Mouse (Mus musculus): ENCODE measurements around the gene Nedd8.

- no peak for TF ChIP-seq CTCF (IDR thresholded peaks at IDR 0.05; ENCODE audit: control insufficient read depth, insufficient read depth, insufficient replicate concordance, low read depth, low read length)
- TF ChIP-seq POLR2A (IDR thresholded peaks at IDR 0.05; ENCODE audit: control insufficient read depth, low read depth, low read length), result no peak
These were observed 11.3 kb downstream of the Nedd8 start for GRCm38 (mm10) chr14:55660636-55661035.
